Mouse (Mus musculus) heart, embryonic 13.5 days (tissue): ENCODE results near the gene Clec11a. TPM values are rescaled to one million over a fixed set of nuclear protein-coding genes. Genes with fewer than 3 reads are reported as not detected.

ENCODE experiments used
- ATAC-seq: fragments of 200-750 bp; cut with Nextera tagmentation; 2 replicates; pipeline ENCODE4 v1.8.0; 2017; ENCODE audit warnings: moderate TSS enrichment; ENCODE audit not compliant: insufficient number of reproducible peaks, low FRiP score, low TSS enrichment; ENCODE audit errors: extremely low read depth
- H3K27ac ChIP-seq: fragments of 300-500 bp; sonication (generic); replicated peaks from 2 replicates; pipeline ENCODE4 v1.5.1; 2015; ENCODE audit warnings: moderate library complexity, mild to moderate bottlenecking, inconsistent platforms
- H3K27me3 ChIP-seq: fragments of 300-500 bp; sonication (generic); replicated peaks from 2 replicates; pipeline ENCODE4 v1.6.1; 2015; ENCODE audit warnings: mild to moderate bottlenecking, inconsistent platforms
- H3K36me3 ChIP-seq: fragments of 300-500 bp; sonication (generic); 2 replicates; pipeline ENCODE4 v1.6.1; 2015; ENCODE audit warnings: mild to moderate bottlenecking, inconsistent platforms
- H3K4me1 ChIP-seq: fragments of 300-500 bp; sonication (generic); 2 replicates; pipeline ENCODE4 v1.6.1; 2015; ENCODE audit warnings: inconsistent platforms
- H3K4me2 ChIP-seq: fragments of 300-500 bp; sonication (generic); 2 replicates; pipeline ENCODE4 v1.6.1; 2015; ENCODE audit warnings: inconsistent platforms, mild to moderate bottlenecking, moderate library complexity
- H3K4me3 ChIP-seq: fragments of 300-500 bp; sonication (generic); 2 replicates; pipeline ENCODE4 v1.5.1; 2015; ENCODE audit warnings: moderate library complexity, mild to moderate bottlenecking, inconsistent platforms
- H3K9ac ChIP-seq: fragments of 300-500 bp; sonication (generic); 2 replicates; pipeline ENCODE4 v1.6.1; 2015; ENCODE audit warnings: inconsistent platforms, mild to moderate bottlenecking, moderate library complexity
- H3K9me3 ChIP-seq: fragments of 300-500 bp; sonication (generic); 2 replicates; pipeline ENCODE4 v1.6.1; 2016; ENCODE audit warnings: inconsistent platforms
- WGBS: fragments of 180-500 bp; shearing (Covaris S2); methylation state at CpG from one replicate; pipeline ENCODE4 v1.1.7; 2015; ENCODE audit warnings: mixed read lengths; 5-methylcytosine and 5-hydroxymethylcytosine counted together
- polyA plus RNA-seq: library from polyadenylated mRNA; unstranded; fragments of >200 nt; fragmentation: Nextera tagmentation; extraction: Ambion mirVana; gene quantifications from 2 replicates; pipeline ENCODE4 v1.2.1, GENCODE M21; 2015

Clec11a gene
- polyA plus RNA-seq, 1 experiment from 2014 or later: 0.67 TPM

DNA sequence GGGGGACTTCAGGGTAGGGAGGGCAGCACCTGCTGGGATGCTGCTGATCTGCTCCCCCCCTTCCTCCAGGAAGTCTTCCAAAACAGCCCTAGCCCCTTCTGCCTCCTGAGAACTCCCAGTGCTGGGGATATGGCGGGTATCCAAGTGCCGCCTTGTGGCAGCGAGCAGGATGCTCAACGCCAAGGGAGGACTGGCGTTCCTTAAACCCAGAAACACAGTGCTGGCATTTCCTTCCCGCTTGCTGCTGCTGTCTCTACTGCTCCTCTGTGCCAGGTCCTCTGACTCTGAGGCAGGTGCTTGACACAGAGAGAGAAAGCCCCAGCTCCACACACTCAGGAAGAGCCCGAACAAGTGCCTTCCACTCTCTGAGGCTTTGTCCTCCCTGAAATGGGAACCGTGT lies 14.2 kb upstream of the Clec11a start:
- Histone ChIP-seq H3K36me3 (no peaks in the 10 kb centered on the region), H3K4me3 (no peak overlapping the region), H3K9me3 (no peaks in the 10 kb centered on the region), H3K27ac (no peak overlapping the region), H3K9ac (no peak overlapping the region), H3K4me1 (no peaks in the 10 kb centered on the region), H3K27me3 (peaks cover 88% of the 10 kb centered on the region), H3K4me2 (no peak overlapping the region)
- WGBS: 38% methylated on average over 8 of the region's 8 CpGs
- ATAC-seq: no peak

DNA sequence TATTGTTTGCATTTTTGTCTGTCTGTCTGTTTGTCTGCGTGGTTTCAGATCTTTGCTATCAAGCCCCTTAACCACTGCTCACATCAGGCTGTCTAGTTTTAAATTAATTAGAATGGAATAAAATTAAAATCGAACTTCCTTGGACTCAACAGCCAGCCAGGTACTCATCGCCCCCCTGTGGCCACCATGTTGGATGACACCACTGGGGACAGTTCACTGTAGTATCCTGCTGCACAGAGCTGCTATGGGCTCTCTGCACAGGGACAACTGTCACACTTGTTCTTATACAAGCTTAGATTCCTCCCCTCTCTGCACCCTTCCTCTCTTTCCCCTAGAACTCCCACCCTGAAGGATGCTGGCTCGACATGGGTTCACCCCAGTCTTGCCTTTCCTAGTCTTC lies 11.2 kb upstream of the Clec11a start:
- WGBS: 27% methylated on average over 4 of the region's 4 CpGs
- no peaks in the 10 kb centered on the region for H3K9me3 ChIP-seq
- no peak overlapping the region for H3K4me3 ChIP-seq
- no peak overlapping the region for H3K9ac ChIP-seq
- H3K36me3 ChIP-seq: no peaks in the 10 kb centered on the region
- no peaks in the 10 kb centered on the region for H3K4me1 ChIP-seq
- no peak for ATAC-seq
- no peak overlapping the region for H3K4me2 ChIP-seq
- peaks cover 89% of the 10 kb centered on the region for H3K27me3 ChIP-seq
- no peak overlapping the region for H3K27ac ChIP-seq

DNA sequence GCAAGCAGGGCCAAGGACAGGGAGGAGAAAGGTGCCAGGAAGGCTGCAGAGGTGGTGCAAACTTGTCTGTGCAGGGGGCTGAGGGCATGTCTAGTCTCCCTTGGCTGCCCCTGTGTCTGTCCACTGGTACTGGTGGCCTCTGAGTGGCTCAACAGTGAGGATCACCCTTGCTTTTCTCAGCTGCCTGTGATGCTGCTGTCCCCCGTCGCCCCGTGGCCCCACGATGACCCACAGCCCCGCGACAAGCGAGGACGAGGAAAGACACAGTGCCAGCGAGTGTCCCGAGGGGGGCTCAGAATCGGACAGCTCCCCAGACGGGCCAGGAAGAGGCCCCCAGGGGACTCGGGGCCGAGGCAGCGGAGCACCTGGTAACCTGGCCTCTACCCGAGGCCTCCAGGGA lies 5.8 kb upstream of the Clec11a start:
- no peak for ATAC-seq
- WGBS: 52% methylated on average over 16 of the region's 16 CpGs

DNA sequence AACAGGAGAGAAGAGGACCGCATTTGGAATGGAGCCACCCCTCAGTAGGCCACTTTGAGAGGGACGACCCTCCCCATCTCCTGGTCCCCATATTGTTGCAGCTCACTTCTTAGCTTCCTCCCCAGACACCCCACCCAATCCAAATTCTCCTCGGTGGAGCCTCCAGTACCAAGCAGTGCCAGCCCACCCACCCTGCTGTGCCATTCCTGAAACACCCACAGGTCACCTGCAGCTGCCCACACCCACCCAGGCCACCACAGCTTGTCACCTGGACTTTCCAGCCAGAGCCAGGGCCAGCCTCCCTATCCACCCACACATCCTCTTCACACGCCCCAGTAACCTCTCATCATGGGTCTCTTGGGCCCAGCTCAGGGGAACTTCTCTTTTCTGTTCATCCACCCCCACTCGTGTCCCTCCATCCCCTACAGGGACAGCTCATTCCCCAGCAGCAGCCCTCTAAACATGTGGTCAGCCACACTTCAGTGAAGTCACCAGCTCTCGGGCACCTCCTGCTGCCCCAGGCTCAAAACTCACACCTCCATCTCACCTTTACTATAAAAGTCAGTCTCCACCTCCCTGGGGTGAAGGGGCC lies 5.1 kb upstream of the Clec11a start:
- H3K36me3 ChIP-seq: no peaks in the 10 kb centered on the region
- H3K9me3 ChIP-seq: no peaks in the 10 kb centered on the region
- WGBS: 11% methylated on average over 6 of the region's 6 CpGs
- H3K27ac ChIP-seq: no peak overlapping the region
- peaks cover 98% of the 10 kb centered on the region for H3K27me3 ChIP-seq
- H3K9ac ChIP-seq: no peak overlapping the region
- H3K4me2 ChIP-seq: peak overlapping the region; percentile 90; the same call in 1 of the 2 replicates
- no peak overlapping the region for H3K4me3 ChIP-seq
- peaks cover 16% of the 10 kb centered on the region for H3K4me1 ChIP-seq
- ATAC-seq: no peak

More for the DNA sequence above, 5.8 kb upstream of the Clec11a start:
- peaks cover 97% of the 10 kb centered on the region for H3K27me3 ChIP-seq
- no peak overlapping the region for H3K4me3 ChIP-seq
- H3K9me3 ChIP-seq: no peaks in the 10 kb centered on the region
- no peak overlapping the region for H3K9ac ChIP-seq
- no peak overlapping the region for H3K4me2 ChIP-seq
- H3K4me1 ChIP-seq: peaks cover 16% of the 10 kb centered on the region
- no peak overlapping the region for H3K27ac ChIP-seq
- H3K36me3 ChIP-seq: no peaks in the 10 kb centered on the region

DNA sequence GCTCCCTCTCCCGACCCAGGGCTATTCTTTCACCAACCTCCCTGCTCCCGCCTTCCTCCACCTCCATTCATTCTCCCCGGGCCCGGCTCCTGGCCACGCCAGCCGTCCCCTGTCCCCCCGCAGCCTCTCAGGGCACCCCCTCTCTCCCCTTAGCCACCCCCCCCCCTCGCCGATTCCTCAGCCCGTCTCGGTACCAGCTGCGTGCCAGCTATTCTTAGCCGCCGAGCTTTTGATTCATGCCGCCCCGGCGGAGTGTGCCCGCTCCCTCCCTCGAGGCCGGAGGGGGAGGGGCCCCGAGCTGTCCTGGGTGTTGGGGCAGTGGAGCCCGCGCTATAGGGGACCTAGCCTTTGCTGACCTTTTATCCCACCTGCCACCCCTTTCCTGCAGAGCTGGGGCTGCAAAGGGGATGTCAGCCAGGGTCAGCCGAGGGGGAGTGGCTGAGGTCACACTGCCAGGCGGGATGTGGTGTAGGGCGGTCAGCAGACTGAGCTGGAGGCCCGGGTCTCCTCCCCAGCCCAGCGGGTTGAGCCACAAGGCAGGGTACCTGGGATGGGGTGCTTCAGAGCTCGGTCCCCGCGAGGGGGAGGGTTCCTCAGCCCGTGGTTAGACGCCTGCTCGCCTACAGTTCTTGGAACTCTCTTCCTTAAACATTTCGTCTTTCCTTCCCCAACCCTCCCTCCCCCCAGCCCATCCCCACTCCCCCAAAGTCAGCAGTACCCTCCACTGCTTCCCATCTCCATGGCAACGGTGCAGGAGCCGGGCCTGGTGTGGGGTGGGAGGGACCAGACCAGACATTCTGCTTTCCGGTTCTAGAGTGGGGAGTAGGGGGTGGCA lies 4.4 kb upstream of the Clec11a start:
- Histone ChIP-seq H3K9ac (peak overlapping the region; percentile 79), H3K27ac (no peak overlapping the region), H3K27me3 (peaks cover 98% of the 10 kb centered on the region), H3K4me1 (peaks cover 16% of the 10 kb centered on the region), H3K4me3 (peak overlapping the region; percentile 55), H3K4me2 (peak overlapping the region; percentile 90), H3K9me3 (no peaks in the 10 kb centered on the region), H3K36me3 (no peaks in the 10 kb centered on the region)
- ATAC-seq: no peak
- WGBS: 1% methylated on average over 38 of the region's 38 CpGs

DNA sequence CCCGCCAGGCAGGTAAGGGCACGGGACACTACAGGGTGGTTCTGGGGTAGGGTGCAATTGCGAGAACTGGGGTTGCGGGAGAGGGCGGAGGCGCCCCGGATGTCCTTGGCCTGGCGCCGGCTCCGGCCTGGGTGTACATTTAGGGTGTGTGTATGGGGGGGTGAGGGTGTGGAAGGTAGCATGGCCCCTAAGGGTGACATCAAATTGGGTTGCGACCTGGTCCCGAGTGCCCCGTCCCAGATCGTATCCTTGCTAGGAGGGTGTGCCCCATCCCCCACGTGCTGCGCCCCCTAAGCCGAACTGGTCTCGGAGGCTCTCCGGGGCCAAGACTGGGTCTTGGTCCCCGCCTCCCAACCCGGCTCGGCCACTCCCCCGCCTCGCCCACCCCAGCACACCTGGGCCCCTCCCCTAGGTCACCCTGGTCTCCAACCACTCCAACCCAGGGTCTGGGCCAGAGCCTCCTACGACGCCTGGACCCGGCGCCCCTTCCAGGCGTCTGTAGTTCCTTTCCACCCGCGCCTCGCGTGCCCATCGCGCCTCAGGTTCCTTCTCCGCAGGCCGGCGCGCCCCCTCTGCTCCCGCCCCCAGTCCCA lies 3.7 kb upstream of the Clec11a start:
- no peaks in the 10 kb centered on the region for H3K36me3 ChIP-seq
- H3K4me2 ChIP-seq: peak overlapping the region; percentile 90
- peaks cover 92% of the 10 kb centered on the region for H3K27me3 ChIP-seq
- under 1% methylated on average over 37 of the region's 40 CpGs for WGBS
- no peaks in the 10 kb centered on the region for H3K9me3 ChIP-seq
- H3K27ac ChIP-seq: no peak overlapping the region
- H3K4me1 ChIP-seq: peaks cover 22% of the 10 kb centered on the region
- no peak for ATAC-seq
- peak overlapping the region; percentile 79 for H3K9ac ChIP-seq
- peak overlapping the region; percentile 55 for H3K4me3 ChIP-seq

DNA sequence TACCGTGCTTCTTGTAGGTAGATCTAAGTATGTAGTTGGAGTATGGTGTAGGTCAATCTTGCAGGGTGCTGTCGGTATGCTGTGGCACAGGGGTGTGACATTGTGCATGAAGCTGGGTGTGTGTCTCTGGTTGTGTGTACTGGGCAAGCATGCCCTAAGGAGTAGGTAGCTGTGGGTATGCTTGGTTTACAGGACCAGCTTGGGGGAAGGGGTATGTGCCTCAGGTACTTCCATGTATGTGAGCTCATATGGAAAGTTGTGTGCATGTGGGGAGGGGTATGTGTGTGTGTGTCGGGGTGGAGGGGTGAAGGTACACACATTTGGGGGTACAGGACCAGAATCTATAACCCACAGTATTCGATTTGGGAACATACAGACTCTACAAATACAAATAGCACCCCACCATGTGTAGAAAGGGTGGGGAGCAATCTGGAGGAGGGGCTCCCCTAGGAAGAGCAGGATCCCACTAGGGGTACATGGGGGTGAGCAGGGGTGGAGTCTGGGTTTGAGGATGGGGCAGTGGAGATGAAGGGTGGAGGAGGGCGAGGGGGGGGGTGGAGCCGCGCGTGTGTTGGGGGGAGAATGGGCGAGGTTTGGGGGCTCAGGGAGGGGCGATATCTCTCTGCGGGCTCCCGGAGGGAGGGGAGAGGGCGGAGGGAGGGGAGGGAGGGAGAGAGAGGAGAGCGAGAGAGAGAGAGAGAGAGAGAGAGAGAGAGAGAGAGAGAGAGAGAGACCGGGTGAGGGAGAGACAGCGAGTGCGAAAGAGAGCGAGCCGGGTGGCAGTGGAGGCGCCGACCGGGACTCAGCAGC lies 3.0 kb upstream of the Clec11a start, which contains the start of gene Shank1:
TSS of gene Shank1 (plus strand) at position 779 of the 810 bp plus-strand sequence.
- 14% methylated on average over 17 of the region's 22 CpGs for WGBS
- no peaks in the 10 kb centered on the region for H3K36me3 ChIP-seq
- H3K27ac ChIP-seq: no peak within 1 kb of the TSS
- H3K27me3 ChIP-seq: peaks cover 86% of the 10 kb centered on the region
- no peaks in the 10 kb centered on the region for H3K9me3 ChIP-seq
- peaks cover 22% of the 10 kb centered on the region for H3K4me1 ChIP-seq
- no peak for ATAC-seq
- peak within 1 kb of the TSS; percentile 55 for H3K4me3 ChIP-seq
- H3K9ac ChIP-seq: peak within 1 kb of the TSS; percentile 79
- peak within 1 kb of the TSS; percentile 90 for H3K4me2 ChIP-seq

DNA sequence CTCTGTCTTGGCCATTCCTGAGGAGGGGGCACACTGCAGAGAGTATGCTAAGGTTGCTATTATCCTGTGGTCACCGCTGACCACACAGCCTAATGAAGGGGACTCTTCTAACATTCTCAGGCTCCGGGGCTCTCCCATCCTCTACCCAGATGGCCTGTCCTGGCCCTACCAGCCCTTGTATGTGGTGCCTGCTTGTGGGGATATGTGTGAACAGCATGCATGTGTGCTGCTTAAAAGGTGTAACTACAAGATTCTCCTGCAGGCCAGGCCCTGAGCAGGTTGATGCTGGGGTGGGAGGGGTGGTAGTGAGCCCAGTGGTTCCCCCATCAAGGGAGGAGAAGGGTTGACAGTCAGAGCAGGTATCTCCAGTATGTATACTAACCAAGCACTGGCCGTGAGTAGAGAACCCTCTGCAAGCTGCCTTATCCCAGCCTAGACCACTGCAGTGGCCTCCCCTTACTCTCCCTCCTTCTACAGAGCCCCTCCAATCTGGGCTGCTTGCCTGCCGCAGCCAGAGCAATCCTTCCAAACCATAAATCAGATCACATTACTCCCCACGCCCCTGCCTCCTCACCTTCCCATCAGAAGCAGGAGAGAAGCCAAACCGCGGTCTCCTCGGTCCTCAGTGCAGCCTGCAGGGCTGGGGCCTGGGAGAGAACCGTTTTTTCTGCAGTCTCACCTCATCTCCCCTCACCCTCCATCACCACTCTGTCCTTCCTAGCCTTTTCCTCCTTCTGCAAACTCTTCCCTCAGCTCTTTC lies 739 bp upstream of the Clec11a start:
- no peaks in the 10 kb centered on the region for H3K9me3 ChIP-seq
- no peak overlapping the region for H3K4me3 ChIP-seq
- H3K4me2 ChIP-seq: no peak overlapping the region
- no peaks in the 10 kb centered on the region for H3K36me3 ChIP-seq
- H3K27me3 ChIP-seq: peaks cover 63% of the 10 kb centered on the region
- no peak overlapping the region for H3K27ac ChIP-seq
- 46% methylated on average over 9 of the region's 9 CpGs for WGBS
- no peak overlapping the region for H3K9ac ChIP-seq
- ATAC-seq: no peak
- H3K4me1 ChIP-seq: peaks cover 29% of the 10 kb centered on the region

DNA sequence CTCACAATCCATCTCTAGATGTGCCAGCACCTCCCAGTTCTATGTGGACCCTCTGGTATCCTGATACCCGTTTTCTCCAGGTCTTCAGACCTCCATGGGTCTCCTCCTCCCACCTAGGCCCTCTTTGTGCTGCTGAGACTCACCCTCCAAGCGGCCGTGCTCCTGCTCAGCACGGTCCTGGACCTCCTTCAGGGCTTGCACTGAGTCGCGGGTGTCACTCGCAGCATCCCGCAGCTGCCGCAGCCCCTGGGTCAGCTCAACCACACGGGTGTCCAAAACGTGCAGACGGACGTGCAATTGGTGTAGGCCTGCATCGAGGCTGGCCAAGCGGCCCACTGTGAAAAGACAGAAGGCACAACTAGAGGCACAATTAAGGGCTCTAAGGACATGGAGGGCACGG lies 1.0 kb downstream of the Clec11a start:
- Histone ChIP-seq H3K4me2 (peak overlapping the region; percentile 84), H3K36me3 (no peaks in the 10 kb centered on the region), H3K9ac (no peak overlapping the region), H3K9me3 (no peaks in the 10 kb centered on the region), H3K4me3 (peak overlapping the region; percentile 70), H3K27me3 (peaks cover 54% of the 10 kb centered on the region), H3K27ac (0 out of 2 replicates have a peak overlapping the region, but pooled peaks have one; percentile 31), H3K4me1 (peaks cover 20% of the 10 kb centered on the region)
- 8% methylated on average over 16 of the region's 16 CpGs for WGBS
- ATAC-seq: no peak

DNA sequence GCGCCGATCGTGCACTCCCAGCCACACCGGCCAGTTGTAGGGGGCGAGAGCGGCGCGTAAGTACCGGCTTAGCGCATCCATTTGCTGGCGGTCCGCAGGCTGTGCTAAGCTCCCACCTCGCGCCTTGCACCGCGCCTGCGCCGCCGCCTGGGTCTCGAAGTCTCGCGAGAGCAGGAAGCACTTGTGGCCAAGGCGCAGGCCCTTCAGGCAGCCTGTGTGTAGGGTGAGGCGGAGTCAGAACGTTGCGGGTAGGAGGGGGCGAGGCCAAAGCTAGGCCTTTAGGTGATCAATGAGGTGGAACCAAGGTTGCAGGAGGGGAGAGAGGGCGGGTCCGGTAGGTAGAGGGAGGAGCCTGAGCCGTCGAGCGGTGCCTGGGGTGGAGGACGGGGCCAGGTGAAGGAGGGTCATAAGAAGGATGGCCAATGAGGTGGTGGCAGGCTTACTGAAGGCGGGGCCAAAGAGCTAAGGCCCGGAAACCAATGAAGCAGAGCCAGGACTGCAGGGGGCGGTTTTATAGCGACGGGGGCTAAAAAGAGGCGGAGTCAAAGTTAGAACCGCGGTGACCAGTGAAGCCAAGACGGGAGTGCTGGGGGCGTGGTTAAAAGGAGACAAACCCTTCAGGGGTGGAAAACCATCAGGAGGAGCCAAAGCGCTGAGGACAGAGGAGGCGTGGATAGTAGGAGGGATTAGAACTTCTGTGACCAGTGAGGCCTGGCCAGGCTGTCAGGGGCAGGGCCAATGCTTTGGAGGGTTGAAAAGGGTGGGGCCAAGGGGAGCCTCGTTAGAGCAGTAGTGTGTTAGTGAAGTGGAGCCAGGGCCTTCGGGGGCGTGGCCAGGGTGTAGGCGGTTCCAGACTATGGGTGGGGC lies 1.7 kb downstream of the Clec11a start:
- ATAC-seq: peak; percentile 91
- H3K4me3 ChIP-seq: peak overlapping the region; percentile 70
- H3K4me2 ChIP-seq: peak overlapping the region; percentile 84
- peaks cover 14% of the 10 kb centered on the region for H3K4me1 ChIP-seq
- H3K9me3 ChIP-seq: no peaks in the 10 kb centered on the region
- 1% methylated on average over 49 of the region's 49 CpGs for WGBS
- peaks cover 54% of the 10 kb centered on the region for H3K27me3 ChIP-seq
- no peaks in the 10 kb centered on the region for H3K36me3 ChIP-seq
- H3K27ac ChIP-seq: peak overlapping the region; percentile 83
- peak overlapping the region; percentile 92 for H3K9ac ChIP-seq
